Comparison of ENCODE assay signal across 15 mouse cellular contexts in genomic region chr15:31368556-31368955, GRCm38 (mm10). TPM values are rescaled to one million over a fixed set of nuclear protein-coding genes. Genes with fewer than 3 reads are reported as not detected.
A peak's percentile ranks its signal among the peaks of the same experiment; 100 is the strongest.
DNase-seq lines count a peak whose midpoint lies in the region; ATAC-seq and TF ChIP-seq lines count a peak whose summit lies in the region.
"Had no signal": no experiment of that assay in that cellular context is flagged by ENCODE, and none has a peak within 500 bp of the region (broad histone marks: within the 10 kb centered on the region; RNA-seq: fewer than 3 reads in every experiment).

No protein-coding gene starts in this region.

- intact Hi-C loops in heart, postnatal 14 days (cut with DNase I) = loop anchor here (5.0 kb wide), 2 partner anchors 84 to 234 kb away; partner anchors contain the start of genes Cct5, Fam173b and Ropn1l

- H3K4me3 ChIP-seq in heart, postnatal 0 days (ENCODE audit: low read depth, low read length) = no peak overlapping the region
- peak overlapping the region; percentile 68; the same call in 1 of the 2 replicates for H3K4me3 ChIP-seq in limb, embryonic 12.5 days (replicated peaks)
- H3K4me3 ChIP-seq in limb, embryonic 10.5 days = no peak overlapping the region
- peak overlapping the region; percentile 96 for H3K4me3 ChIP-seq in cortical plate, adult 2 months (ENCODE audit: insufficient read depth, low read length)

- 0 out of 2 replicates have a peak, but pooled peaks cover 3% of the 10 kb centered on the region for H3K27me3 ChIP-seq in heart, postnatal 0 days (ENCODE audit: control insufficient read depth, insufficient read depth, low read length)
- H3K27me3 ChIP-seq in limb, embryonic 12.5 days = peaks cover 75% of the 10 kb centered on the region
- H3K27me3 ChIP-seq in limb, embryonic 10.5 days (ENCODE audit: low read depth, poor library complexity, severe bottlenecking) = peaks cover 72% of the 10 kb centered on the region

- TF ChIP-seq POLR2A in cortical plate, adult 2 months (IDR thresholded peaks at IDR 0.05; ENCODE audit: extremely low read depth, insufficient read depth, low read length) = 0 out of 2 replicates have a peak, but pooled peaks have one; percentile 25

- H3K4me1 ChIP-seq in heart, postnatal 0 days (ENCODE audit: control insufficient read depth, insufficient read depth) = peaks cover 9% of the 10 kb centered on the region; the same call in 1 of the 2 replicates
- H3K4me1 ChIP-seq in limb, embryonic 12.5 days (replicated peaks) = peaks cover 35% of the 10 kb centered on the region
- peaks cover 40% of the 10 kb centered on the region for H3K4me1 ChIP-seq in limb, embryonic 10.5 days
- no peaks in the 10 kb centered on the region for H3K4me1 ChIP-seq in cortical plate, adult 2 months (ENCODE audit: control insufficient read depth, insufficient read depth, low read length)

- H3K4me2 ChIP-seq in heart, postnatal 0 days (ENCODE audit: low read depth, low read length) = peak overlapping the region; percentile 99; the same call in 1 of the 2 replicates
- H3K4me2 ChIP-seq in limb, embryonic 12.5 days = no peak overlapping the region

- H3K9me3 ChIP-seq in heart, postnatal 0 days (replicated peaks; ENCODE audit: control insufficient read depth, low read length) = no peaks in the 10 kb centered on the region
- H3K9me3 ChIP-seq in limb, embryonic 12.5 days = peaks cover 3% of the 10 kb centered on the region; the same call in 1 of the 2 replicates
- no peaks in the 10 kb centered on the region for H3K9me3 ChIP-seq in limb, embryonic 10.5 days (replicated peaks)
- H3K9me3 ChIP-seq: forebrain, embryonic 13.5 days; liver, embryonic 13.5 days; neural tube, embryonic 12.5 days had no signal

- H3K36me3 ChIP-seq in heart, postnatal 0 days (replicated peaks; ENCODE audit: control insufficient read depth, insufficient read depth, low read length) = no peaks in the 10 kb centered on the region
- no peaks in the 10 kb centered on the region for H3K36me3 ChIP-seq in limb, embryonic 12.5 days
- no peaks in the 10 kb centered on the region for H3K36me3 ChIP-seq in limb, embryonic 10.5 days
- H3K36me3 ChIP-seq: liver, embryonic 13.5 days; neural tube, embryonic 12.5 days had no signal

- no peak for ATAC-seq in heart, postnatal 0 days (ENCODE audit: insufficient read depth, low read depth)
- no peak for ATAC-seq in limb, embryonic 12.5 days (ENCODE audit: insufficient number of reproducible peaks, insufficient read depth, low FRiP score, low TSS enrichment, low read depth)
- ATAC-seq: forebrain, embryonic 13.5 days had no signal

- WGBS in heart, postnatal 0 days = 49% methylated on average over 8 of the region's 8 CpGs
- WGBS in limb, embryonic 12.5 days = 14% methylated on average over 8 of the region's 8 CpGs
- 22% methylated on average over 8 of the region's 8 CpGs for WGBS in limb, embryonic 10.5 days

- H3K9ac ChIP-seq in heart, postnatal 0 days (replicated peaks; ENCODE audit: low read depth, low read length) = no peak overlapping the region
- no peak overlapping the region for H3K9ac ChIP-seq in limb, embryonic 12.5 days (replicated peaks)
- H3K9ac ChIP-seq: liver, embryonic 13.5 days had no signal

- H3K27ac ChIP-seq in heart, postnatal 0 days (ENCODE audit: low read depth) = no peak overlapping the region
- H3K27ac ChIP-seq in limb, embryonic 12.5 days = no peak overlapping the region
- no peak overlapping the region for H3K27ac ChIP-seq in limb, embryonic 10.5 days
- no peak overlapping the region for H3K27ac ChIP-seq in cortical plate, adult 2 months (ENCODE audit: insufficient read depth, low read length)
- H3K27ac ChIP-seq: forebrain, embryonic 13.5 days; hindbrain, postnatal 0 days; liver, embryonic 13.5 days; neural tube, embryonic 12.5 days had no signal

- no peak for TF ChIP-seq CTCF in heart, postnatal 0 days (IDR thresholded peaks at IDR 0.05; ENCODE audit: low read depth)
- TF ChIP-seq CTCF in cortical plate, adult 2 months (IDR thresholded peaks at IDR 0.05; ENCODE audit: extremely low read depth, insufficient read depth, low read length) = no peak

- no peak for DNase-seq in heart, postnatal 0 days (ENCODE audit: low spot score)
- no peak for DNase-seq in heart, postnatal 14 days
- DNase-seq in limb, embryonic 10.5 days (ENCODE audit: low spot score) = no peak
- DNase-seq in B cell, adult 2 months = peak; percentile 13 to 19
- no peak for DNase-seq in layer of hippocampus, adult 9-10 months (ENCODE audit: low spot score)
- no peak for DNase-seq in right cerebral cortex, postnatal 25 days
- DNase-seq: cerebellum, postnatal 36 days; gastrocnemius, postnatal 14 days; liver, embryonic 13.5 days; thymus, adult 18-20 months had no signal

- TF ChIP-seq EP300 in heart, postnatal 0 days (IDR thresholded peaks at IDR 0.05; ENCODE audit: low read depth) = no peak

RNA-seq across cellular contexts. Expression of gene Ankrd33b, which starts 1.0 kb away (rescaled TPM):
- total RNA-seq in heart, postnatal 0 days (2014; rRNA removed; ENCODE audit: low replicate concordance) = 12.9 and 23.3 TPM in 2 replicates
- polyA plus RNA-seq in heart, postnatal 0 days (2015; fragmentation: Nextera tagmentation; extraction: Ambion mirVana) = 5.1 and 5.6 TPM in 2 replicates
- total RNA-seq in heart, postnatal 14 days (2021) = 10 to 100 TPM; 21.8 TPM
- polyA plus RNA-seq in limb, embryonic 12.5 days (2016; fragmentation: Nextera tagmentation; extraction: Ambion mirVana) = 0.20 and 0.73 TPM in 2 replicates
- polyA plus RNA-seq in limb, embryonic 10.5 days (2016; fragmentation: Nextera tagmentation; extraction: Ambion mirVana) = 0.25 and 0.39 TPM in 2 replicates
- polyA plus RNA-seq in cortical plate, adult 2 months (2012; rRNA removed) = 33.9 and 34.5 TPM in 2 replicates

Comparison
In these comparisons a context has a peak if more than half of its experiments do, and no peak if none do; other contexts are left out.
1. H3K4me3 ChIP-seq: peak in limb, embryonic 12.5 days (single experiment) and cortical plate, adult 2 months (single experiment); none in heart, postnatal 0 days (single experiment) and limb, embryonic 10.5 days (single experiment).
2. DNase-seq: peak in B cell, adult 2 months (2 of 2); none in heart, postnatal 0 days (single experiment), heart, postnatal 14 days (0 of 2), limb, embryonic 10.5 days (single experiment), layer of hippocampus, adult 9-10 months (single experiment) and right cerebral cortex, postnatal 25 days (single experiment).